Mouse (Mus musculus) neural tube, embryonic 11.5 days (tissue): Measurements from ENCODE around the gene Tmem116. TPM values are rescaled to one million over a fixed set of nuclear protein-coding genes. Genes with fewer than 3 reads are reported as not detected.

Source experiments
- ATAC-seq: fragments of 200-750 bp; cut with Nextera tagmentation; 2 replicates; pipeline ENCODE4 v1.8.0; 2017; ENCODE audit warnings: moderate number of reproducible peaks, mild to moderate bottlenecking, moderate TSS enrichment, moderate library complexity; ENCODE audit not compliant: insufficient read depth, low FRiP score, low TSS enrichment
- DNase-seq: peaks from one replicate; pipeline ENCODE4 v3.0.0-alpha.2; 2015; ENCODE audit warnings: low spot score
- H3K27ac ChIP-seq: fragments of 300-500 bp; sonication (generic); 2 replicates; pipeline ENCODE4 v1.5.1; 2014; ENCODE audit warnings: low read depth, mild to moderate bottlenecking, low read length
- H3K27me3 ChIP-seq: fragments of 300-500 bp; sonication (generic); 2 replicates; pipeline ENCODE4 v1.6.1; 2014; ENCODE audit warnings: mild to moderate bottlenecking, low read length, mixed read lengths; ENCODE audit not compliant: control insufficient read depth, insufficient read depth
- H3K36me3 ChIP-seq: fragments of 300-500 bp; sonication (generic); 2 replicates; pipeline ENCODE4 v1.6.1; 2014; ENCODE audit warnings: mild to moderate bottlenecking, low read length, moderate library complexity, mixed read lengths; ENCODE audit not compliant: control insufficient read depth, insufficient read depth
- H3K4me1 ChIP-seq: fragments of 300-500 bp; sonication (generic); 2 replicates; pipeline ENCODE4 v1.6.1; 2014; ENCODE audit warnings: low read length, mixed read lengths; ENCODE audit not compliant: control insufficient read depth, insufficient read depth
- H3K4me2 ChIP-seq: fragments of 300-500 bp; sonication (generic); 2 replicates; pipeline ENCODE4 v1.6.1; 2014; ENCODE audit warnings: low read depth, mild to moderate bottlenecking, moderate library complexity
- H3K4me3 ChIP-seq: fragments of 300-500 bp; sonication (generic); 2 replicates; pipeline ENCODE4 v1.5.1; 2014; ENCODE audit warnings: low read depth, low read length
- H3K9ac ChIP-seq: fragments of 300-500 bp; sonication (generic); 2 replicates; pipeline ENCODE4 v1.6.1; 2014; ENCODE audit warnings: mild to moderate bottlenecking, low read length
- H3K9me3 ChIP-seq: fragments of 300-500 bp; sonication (generic); 2 replicates; pipeline ENCODE4 v1.6.1; 2016; ENCODE audit warnings: low read length; ENCODE audit not compliant: control insufficient read depth
- WGBS: fragments of 180-500 bp; shearing (Covaris S2); extraction: QIAGEN DNeasy Blood & Tissue Kit; methylation state at CpG from one replicate; pipeline ENCODE4 v1.1.7; 2014; 5-methylcytosine and 5-hydroxymethylcytosine counted together
- polyA plus RNA-seq: library from polyadenylated mRNA; unstranded; fragments of >200 nt; fragmentation: Nextera tagmentation; extraction: Ambion mirVana; gene quantifications from 2 replicates; pipeline ENCODE4 v1.2.1, GENCODE M21; 2014

Gene Tmem116
- polyA plus RNA-seq, 1 experiment from 2014 or later, result 1.8 TPM

GRCm38 (mm10) chr5:121453743-121454502 is 2.2 kb downstream of the Tmem116 start:
- DNase-seq (no peak), ATAC-seq (no peak)
- H3K9ac ChIP-seq, result no peak overlapping the region
- 93% methylated on average over 13 of the region's 13 CpGs for WGBS
- no peak overlapping the region for H3K4me2 ChIP-seq
- H3K4me1 ChIP-seq, result no peaks in the 10 kb centered on the region; the same call in 1 of the 2 replicates
- no peaks in the 10 kb centered on the region for H3K27me3 ChIP-seq
- H3K9me3 ChIP-seq, result no peaks in the 10 kb centered on the region
- H3K36me3 ChIP-seq, result no peaks in the 10 kb centered on the region
- H3K27ac ChIP-seq, result no peak overlapping the region
- H3K4me3 ChIP-seq, result no peak overlapping the region

- no peak for DNase-seq
- Histone ChIP-seq H3K9me3 (no peaks in the 10 kb centered on the region), H3K4me2 (no peak overlapping the region), H3K4me1 (no peaks in the 10 kb centered on the region; the same call in 1 of the 2 replicates), H3K27ac (no peak overlapping the region), H3K27me3 (no peaks in the 10 kb centered on the region), H3K36me3 (no peaks in the 10 kb centered on the region), H3K9ac (no peak overlapping the region), H3K4me3 (no peak overlapping the region)
- ATAC-seq, result no peak
- WGBS, result 89% methylated on average over 3 of the region's 3 CpGs
Observed at GRCm38 (mm10) chr5:121454503-121454782, 2.8 kb downstream of the Tmem116 start.

GRCm38 (mm10) chr5:121455510-121456265 is 4.0 kb downstream of the Tmem116 start:
- Histone ChIP-seq H3K27ac (no peak overlapping the region), H3K9me3 (no peaks in the 10 kb centered on the region), H3K4me2 (no peak overlapping the region), H3K4me1 (no peaks in the 10 kb centered on the region; the same call in 1 of the 2 replicates), H3K27me3 (no peaks in the 10 kb centered on the region), H3K9ac (no peak overlapping the region; the same call in 1 of the 2 replicates), H3K36me3 (no peaks in the 10 kb centered on the region), H3K4me3 (no peak overlapping the region)
- 77% methylated on average over 9 of the region's 9 CpGs for WGBS
- ATAC-seq, result no peak
- no peak for DNase-seq

GRCm38 (mm10) chr5:121461339-121462170 is 9.9 kb downstream of the Tmem116 start:
- H3K9me3 ChIP-seq, result no peaks in the 10 kb centered on the region
- no peak overlapping the region for H3K4me2 ChIP-seq
- ATAC-seq, result no peak
- no peaks in the 10 kb centered on the region for H3K4me1 ChIP-seq
- H3K4me3 ChIP-seq, result no peak overlapping the region
- no peaks in the 10 kb centered on the region for H3K27me3 ChIP-seq
- H3K9ac ChIP-seq, result no peak overlapping the region
- no peak overlapping the region for H3K27ac ChIP-seq
- 71% methylated on average over 4 of the region's 4 CpGs for WGBS
- H3K36me3 ChIP-seq, result no peaks in the 10 kb centered on the region
- no peak for DNase-seq

GRCm38 (mm10) chr5:121462171-121462502 is 10.4 kb downstream of the Tmem116 start:
- WGBS, result 26% methylated on average over 1 of the region's 1 CpGs
- no peak overlapping the region for H3K4me2 ChIP-seq
- no peaks in the 10 kb centered on the region for H3K36me3 ChIP-seq
- ATAC-seq, result no peak
- H3K27ac ChIP-seq, result no peak overlapping the region
- no peak overlapping the region for H3K4me3 ChIP-seq
- H3K4me1 ChIP-seq, result no peaks in the 10 kb centered on the region
- H3K27me3 ChIP-seq, result no peaks in the 10 kb centered on the region
- H3K9ac ChIP-seq, result no peak overlapping the region
- DNase-seq, result no peak
- no peaks in the 10 kb centered on the region for H3K9me3 ChIP-seq

- Histone ChIP-seq H3K9me3 (no peaks in the 10 kb centered on the region), H3K9ac (no peak overlapping the region), H3K4me1 (no peaks in the 10 kb centered on the region), H3K27me3 (no peaks in the 10 kb centered on the region), H3K4me3 (no peak overlapping the region), H3K4me2 (no peak overlapping the region), H3K27ac (no peak overlapping the region), H3K36me3 (no peaks in the 10 kb centered on the region)
- no peak for DNase-seq
- WGBS, result 55% methylated on average over 5 of the region's 5 CpGs
- ATAC-seq, result no peak
Observed at GRCm38 (mm10) chr5:121462967-121463366, 11.3 kb downstream of the Tmem116 start.

- DNase-seq, result no peak
- Histone ChIP-seq H3K27me3 (no peaks in the 10 kb centered on the region), H3K36me3 (no peaks in the 10 kb centered on the region), H3K4me1 (no peaks in the 10 kb centered on the region), H3K27ac (no peak overlapping the region), H3K9ac (no peak overlapping the region), H3K4me2 (no peak overlapping the region), H3K4me3 (no peak overlapping the region), H3K9me3 (no peaks in the 10 kb centered on the region)
- 80% methylated on average over 5 of the region's 5 CpGs for WGBS
- no peak for ATAC-seq
Observed at GRCm38 (mm10) chr5:121463601-121464250, 12.0 kb downstream of the Tmem116 start.

GRCm38 (mm10) chr5:121469566-121469965 is 17.9 kb downstream of the Tmem116 start:
- no peaks in the 10 kb centered on the region for H3K4me1 ChIP-seq
- no peaks in the 10 kb centered on the region for H3K9me3 ChIP-seq
- no peak overlapping the region for H3K4me3 ChIP-seq
- H3K9ac ChIP-seq, result no peak overlapping the region
- no peak overlapping the region for H3K27ac ChIP-seq
- no peak for DNase-seq
- no peaks in the 10 kb centered on the region for H3K36me3 ChIP-seq
- WGBS, result 53% methylated on average over 3 of the region's 3 CpGs
- H3K4me2 ChIP-seq, result no peak overlapping the region
- no peaks in the 10 kb centered on the region for H3K27me3 ChIP-seq
- ATAC-seq, result no peak
